Mouse (Mus musculus) lung, embryonic 15.5 days (tissue): Measurements from ENCODE around the gene Prr9. TPM values are rescaled to one million over a fixed set of nuclear protein-coding genes. Genes with fewer than 3 reads are reported as not detected.
A peak's percentile ranks its signal among the peaks of the same experiment; 100 is the strongest.

Experiments used
- ATAC-seq: fragments of 200-750 bp; cut with Nextera tagmentation; 2 replicates; pipeline ENCODE4 v1.8.0; 2017; ENCODE audit warnings: moderate number of reproducible peaks, borderline replicate concordance; ENCODE audit not compliant: low FRiP score, low TSS enrichment; ENCODE audit errors: extremely low read depth
- H3K27ac ChIP-seq: fragments of 300-500 bp; sonication (generic); 2 replicates; pipeline ENCODE4 v1.5.1; 2015; ENCODE audit warnings: moderate library complexity, mild to moderate bottlenecking, inconsistent platforms
- H3K27me3 ChIP-seq: fragments of 300-500 bp; sonication (generic); 2 replicates; pipeline ENCODE4 v1.6.1; 2015; ENCODE audit warnings: inconsistent platforms
- H3K36me3 ChIP-seq: fragments of 300-500 bp; sonication (generic); 2 replicates; pipeline ENCODE4 v1.6.1; 2015; ENCODE audit warnings: inconsistent platforms
- H3K4me1 ChIP-seq: fragments of 300-500 bp; sonication (generic); 2 replicates; pipeline ENCODE4 v1.6.1; 2015; ENCODE audit warnings: inconsistent platforms
- H3K4me2 ChIP-seq: fragments of 300-500 bp; sonication (generic); 2 replicates; pipeline ENCODE4 v1.6.1; 2015; ENCODE audit warnings: inconsistent platforms, mild to moderate bottlenecking, moderate library complexity
- H3K4me3 ChIP-seq: fragments of 300-500 bp; sonication (generic); 2 replicates; pipeline ENCODE4 v1.5.1; 2015; ENCODE audit warnings: mild to moderate bottlenecking, inconsistent platforms
- H3K9ac ChIP-seq: fragments of 300-500 bp; sonication (generic); 2 replicates; pipeline ENCODE4 v1.6.1; 2015; ENCODE audit warnings: inconsistent platforms
- H3K9me3 ChIP-seq: fragments of 300-500 bp; sonication (generic); 2 replicates; pipeline ENCODE4 v1.6.1; 2016; ENCODE audit warnings: inconsistent platforms
- WGBS: fragments of 180-500 bp; shearing (Covaris S2); methylation state at CpG from one replicate; pipeline ENCODE4 v1.1.7; 2015; 5-methylcytosine and 5-hydroxymethylcytosine counted together
- polyA plus RNA-seq: library from polyadenylated mRNA; unstranded; fragments of >200 nt; fragmentation: Nextera tagmentation; extraction: Ambion mirVana; gene quantifications from 2 replicates; pipeline ENCODE4 v1.2.1, GENCODE M21; 2015

The Prr9 gene
- polyA plus RNA-seq, 1 experiment from 2014 or later: not detected

DNA sequence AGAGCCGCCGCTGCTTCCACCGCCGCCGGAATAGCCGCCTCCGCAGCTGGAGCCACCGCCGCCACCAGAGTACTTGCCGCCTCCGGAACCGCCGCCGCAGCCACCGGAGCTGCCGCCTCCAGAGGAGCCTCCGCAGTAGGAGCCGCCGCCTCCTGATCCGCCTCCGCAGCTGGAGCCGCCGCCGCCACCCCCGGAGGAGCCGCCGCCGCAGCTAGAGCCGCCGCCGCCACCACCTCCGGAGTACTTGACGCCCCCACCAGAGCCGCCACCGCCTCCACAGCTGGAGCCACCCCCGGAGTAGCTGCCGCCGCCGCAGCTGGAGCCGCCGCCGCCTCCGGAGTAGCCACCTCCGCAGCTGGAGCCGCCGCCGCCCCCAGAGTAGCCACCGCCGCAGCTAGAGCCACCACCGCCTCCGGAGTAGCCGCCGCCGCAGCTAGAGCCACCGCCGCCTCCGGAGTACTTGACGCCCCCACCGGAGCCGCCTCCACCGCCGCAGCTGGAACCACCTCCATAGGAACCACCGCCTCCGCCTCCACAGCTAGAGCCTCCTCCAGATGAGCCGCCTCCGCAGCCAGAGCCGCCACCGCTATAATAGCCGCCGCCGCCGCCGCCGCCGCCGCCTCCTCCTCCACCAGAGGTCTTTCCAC is 42.3 kb downstream of the Prr9 start:
- Histone ChIP-seq H3K4me1 (0 out of 2 replicates have a peak, but pooled peaks cover 5% of the 10 kb centered on the region), H3K4me3 (peak overlapping the region; percentile 57), H3K27me3 (peaks cover 51% of the 10 kb centered on the region), H3K36me3 (no peaks in the 10 kb centered on the region), H3K4me2 (peak overlapping the region; percentile 99), H3K9ac (peak overlapping the region; percentile 41), H3K9me3 (no peaks in the 10 kb centered on the region), H3K27ac (no peak overlapping the region)
- ATAC-seq: peak; percentile 80
- under 1% methylated on average over 66 of the region's 76 CpGs for WGBS

DNA sequence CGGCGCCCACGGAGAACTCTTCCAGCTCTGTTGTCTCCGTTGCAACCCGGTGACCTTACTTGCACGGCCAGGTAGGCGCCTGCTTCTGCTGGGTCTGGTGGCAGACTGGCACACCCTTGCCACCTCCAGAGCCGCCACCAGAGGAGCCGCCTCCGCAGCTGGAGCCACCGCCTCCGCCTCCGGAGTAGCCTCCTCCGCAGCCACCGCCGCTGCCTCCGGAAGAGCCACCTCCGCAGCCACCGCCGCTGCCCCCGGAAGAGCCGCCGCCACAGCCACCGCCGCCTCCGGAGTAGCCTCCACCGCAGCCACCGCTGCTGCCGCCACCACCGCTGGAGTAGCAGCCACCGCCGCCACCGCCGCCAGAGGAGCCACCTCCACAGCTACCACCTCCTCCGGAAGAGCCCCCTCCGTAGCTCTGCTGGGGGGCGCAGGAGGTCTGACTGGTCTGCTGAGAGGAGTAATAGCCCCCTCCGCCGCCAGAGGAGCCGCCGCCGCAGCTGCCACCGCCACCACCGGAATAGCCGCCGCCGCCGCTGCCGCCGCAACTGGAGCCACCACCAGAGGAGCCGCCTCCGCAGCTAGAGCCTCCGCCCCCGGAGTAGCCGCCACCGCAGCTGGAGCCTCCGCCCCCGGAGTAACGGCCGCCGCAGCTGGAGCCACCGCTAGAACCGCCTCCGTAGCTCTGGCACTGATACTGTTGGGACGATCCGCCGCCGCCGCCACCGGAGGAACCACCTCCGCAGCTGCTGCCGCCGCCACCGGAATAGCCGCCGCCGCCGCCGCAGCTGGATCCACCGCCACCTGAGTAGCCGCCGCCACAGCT is 43.1 kb downstream of the Prr9 start:
- peak overlapping the region; percentile 99 for H3K4me2 ChIP-seq
- under 1% methylated on average over 68 of the region's 82 CpGs for WGBS
- H3K4me3 ChIP-seq: peak overlapping the region; percentile 57
- H3K4me1 ChIP-seq: 0 out of 2 replicates have a peak, but pooled peaks cover 5% of the 10 kb centered on the region
- peaks cover 51% of the 10 kb centered on the region for H3K27me3 ChIP-seq
- ATAC-seq: peak; percentile 87
- no peaks in the 10 kb centered on the region for H3K9me3 ChIP-seq
- no peak overlapping the region for H3K27ac ChIP-seq
- no peaks in the 10 kb centered on the region for H3K36me3 ChIP-seq
- peak overlapping the region; percentile 41 for H3K9ac ChIP-seq

Other genes starting within 250 kb of the Prr9 start
- gene Pglyrp3, start 109.4 kb downstream of the Prr9 start, polyA plus RNA-seq: not detected in 2 replicates
- gene Lor, start 40.8 kb downstream of the Prr9 start, polyA plus RNA-seq: 0.38 and 0.51 TPM in 2 replicates
- not detected in 2 replicates for gene Lelp1, start 18.8 kb upstream of the Prr9 start, polyA plus RNA-seq
- 0.22 TPM in 1 of 2 replicates, not detected in the other for gene Sprr2a1, start 91.9 kb upstream of the Prr9 start, polyA plus RNA-seq
- 4.2 and 15.4 TPM in 2 replicates for gene Sprr2a2, start 92.0 kb upstream of the Prr9 start, polyA plus RNA-seq
- gene Sprr2a3, start 161.5 kb upstream of the Prr9 start, polyA plus RNA-seq: 0.87 TPM in 1 of 2 replicates, not detected in the other
- not detected in 2 replicates for gene Sprr2b, start 192.7 kb upstream of the Prr9 start, polyA plus RNA-seq
- gene Sprr2d, start 215.2 kb upstream of the Prr9 start, polyA plus RNA-seq: not detected in 2 replicates
- not detected in 2 replicates for gene Sprr2e, start 228.2 kb upstream of the Prr9 start, polyA plus RNA-seq
- not detected in 2 replicates for gene Sprr2f, start 241.2 kb upstream of the Prr9 start, polyA plus RNA-seq